Mouse (Mus musculus) cerebellum, adult 2 months (tissue): Measurements from ENCODE around the gene Crtc1.

Source experiments
- CTCF ChIP-seq: fragments of 200-500 bp; IDR thresholded peaks from 2 replicates; pipeline ENCODE4 v1.5.1; 2011; ENCODE audit warnings: low read depth, mild to moderate bottlenecking, control low read depth, low read length, moderate library complexity, borderline replicate concordance; ENCODE audit not compliant: insufficient read depth
- POLR2A ChIP-seq: fragments of 200-500 bp; IDR thresholded peaks from 2 replicates; pipeline ENCODE4 v1.6.1; 2011; ENCODE audit warnings: low read length, control low read depth, borderline replicate concordance; ENCODE audit not compliant: insufficient read depth

GRCm38 (mm10) chr8:70465701-70466100 lies 26.3 kb upstream of the Crtc1 start:
- no peak for TF ChIP-seq CTCF
- no peak for TF ChIP-seq POLR2A
